Mouse (Mus musculus) gastrocnemius, postnatal 14 days (tissue): ENCODE results near the gene Eef2k. TPM values are rescaled to one million over a fixed set of nuclear protein-coding genes. Genes with fewer than 3 reads are reported as not detected.
"Not testable (repeated sequence)": the region's sequence is repeated elsewhere in the genome, so short reads cannot be mapped to it uniquely, and the experiment has no call there.

Experiments
- DNase-seq: peaks from one replicate; pipeline ENCODE4 v3.0.0; 2021; ENCODE audit warnings: mixed read lengths
- intact Hi-C: fragments of 180-260 bp; cut with DNase I; formaldehyde crosslinking; loops from one replicate; pipeline ENCODE4 v1.15.1; 2025; ENCODE audit warnings: low total_unique reads
- total RNA-seq, 2 experiments: library from RNA; stranded (reverse); gene quantifications; 2 replicates each; pipeline ENCODE4 v1.2.3; 2021

The Eef2k gene
- total RNA-seq, 2 experiments from 2014 or later, result 50.3 to 61.8 TPM

DNA sequence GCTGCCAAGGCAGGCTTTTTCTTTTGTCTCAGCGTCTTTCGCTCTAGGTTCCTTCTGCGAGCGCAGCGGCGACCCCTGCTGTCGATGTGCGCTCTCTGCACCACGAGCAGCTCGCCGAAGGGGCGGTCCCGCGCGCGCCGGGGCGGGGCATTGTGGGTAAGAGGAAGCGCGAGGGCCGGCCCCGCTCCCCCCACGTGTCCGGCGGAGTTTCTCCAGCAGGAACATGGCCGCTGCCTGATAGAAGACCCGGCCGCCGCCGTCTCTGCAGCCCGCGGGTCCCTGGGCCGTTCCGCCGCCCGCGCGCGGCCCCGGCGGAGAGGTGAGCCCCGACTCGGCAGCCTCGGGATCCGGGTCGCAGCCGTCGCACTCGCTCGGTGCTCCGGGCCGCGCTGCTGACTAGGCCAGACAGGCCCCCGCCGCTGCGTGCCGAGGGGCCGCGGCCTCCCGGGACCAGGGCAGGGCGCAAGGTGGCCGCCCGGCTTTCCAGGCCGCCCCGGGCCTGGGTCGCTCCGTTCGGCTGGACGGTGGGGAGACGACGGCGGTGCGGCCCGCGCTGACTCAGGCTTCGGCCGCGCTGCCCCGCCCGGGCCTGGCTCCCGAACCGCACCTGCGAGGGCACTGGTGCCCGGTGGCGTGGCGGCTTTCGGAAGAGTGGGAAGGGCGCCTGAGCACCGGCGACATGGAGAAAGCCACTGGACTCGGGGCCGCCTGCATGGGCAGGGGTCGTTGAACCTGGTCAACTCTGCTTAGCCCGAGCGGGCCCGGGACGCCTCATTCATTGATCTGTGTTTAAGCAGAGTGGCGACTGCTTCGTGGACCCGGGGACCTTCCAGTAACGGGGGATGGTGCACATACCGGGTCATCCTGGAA lies 75.2 kb downstream of the Eef2k start, which contains the start of gene Polr3e:
Gene Polr3e (plus strand): TSS at position 153 of the 870 bp plus-strand sequence.
- peak; percentile 99 for DNase-seq
- intact Hi-C loops, result loop anchor here (5.0 kb wide), 1 partner anchor 81 kb away; no protein-coding TSS in a partner anchor

DNA sequence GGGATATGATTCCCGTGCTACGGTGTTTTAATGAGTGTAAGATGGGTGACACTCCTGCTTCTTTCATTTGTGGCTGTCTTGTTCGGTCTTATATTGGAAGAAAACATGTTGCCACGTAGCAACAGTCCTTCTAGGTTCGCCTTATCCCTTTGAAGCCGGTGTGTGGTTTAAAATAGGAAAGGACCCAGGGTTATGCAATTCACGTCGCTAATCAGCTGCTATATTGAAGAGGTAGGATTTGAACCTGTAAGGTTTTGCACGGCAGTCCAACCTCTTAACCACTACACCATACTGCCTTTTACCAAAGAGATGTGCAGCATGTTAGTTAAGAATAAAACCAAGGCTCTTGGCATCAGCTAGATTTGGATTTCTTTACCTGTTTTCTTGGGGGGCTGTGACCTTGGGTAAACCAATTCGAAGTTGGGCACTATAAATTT lies 75.9 kb downstream of the Eef2k start:
- intact Hi-C loops, result loop anchor here (5.0 kb wide), 1 partner anchor 81 kb away; no protein-coding TSS in a partner anchor
- no peak for DNase-seq

DNA sequence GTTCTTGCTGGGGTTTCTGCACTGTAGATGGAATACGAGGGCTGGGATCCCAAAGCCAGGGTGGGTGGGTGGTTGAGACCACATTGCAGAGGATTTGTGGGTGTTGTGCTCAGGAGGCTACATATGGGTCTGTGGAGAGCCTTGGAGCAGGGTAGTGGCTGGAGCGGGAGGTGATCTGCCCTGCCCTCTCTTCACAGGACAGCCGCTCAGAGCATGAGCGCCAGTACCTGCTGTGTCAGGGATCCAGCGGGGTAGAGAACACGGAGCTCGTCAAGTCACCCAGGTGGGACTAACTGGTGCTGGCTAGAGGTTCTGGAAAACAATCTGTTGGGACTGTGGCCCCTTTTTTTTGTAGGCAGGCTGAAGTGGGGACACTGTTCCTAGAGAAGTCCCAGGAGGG lies 90.5 kb downstream of the Eef2k start:
- intact Hi-C loops, result no loop called here
- DNase-seq, result no peak

DNA sequence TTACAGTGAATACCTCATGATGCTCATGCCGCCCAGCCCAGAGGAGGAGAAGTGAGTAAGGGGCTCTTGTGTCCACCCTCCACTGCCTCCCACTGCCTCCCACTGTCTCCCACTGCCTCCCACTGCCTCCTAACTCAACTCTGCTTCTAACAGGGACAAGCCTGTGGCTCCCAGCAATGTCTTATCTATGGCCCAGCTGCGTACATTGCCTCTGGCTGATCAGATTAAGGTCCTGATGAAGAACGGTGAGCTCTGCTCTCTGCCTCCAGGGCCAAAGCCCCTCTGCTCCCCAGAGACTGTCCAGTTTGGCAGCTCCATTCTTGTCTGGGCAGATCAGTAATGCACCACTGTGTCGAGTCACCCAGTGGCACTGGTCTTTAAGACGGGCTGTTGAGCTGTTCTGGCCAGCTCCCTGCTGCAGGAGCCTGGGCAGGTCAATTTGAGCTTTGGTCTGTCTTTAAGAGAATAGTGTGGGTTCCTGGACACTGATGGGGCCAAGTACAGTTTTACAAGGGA lies 91.1 kb downstream of the Eef2k start:
- intact Hi-C loops, result loop anchor here (2.0 kb wide), 1 partner anchor 187 kb away; no protein-coding TSS in a partner anchor
- DNase-seq, result no peak

DNA sequence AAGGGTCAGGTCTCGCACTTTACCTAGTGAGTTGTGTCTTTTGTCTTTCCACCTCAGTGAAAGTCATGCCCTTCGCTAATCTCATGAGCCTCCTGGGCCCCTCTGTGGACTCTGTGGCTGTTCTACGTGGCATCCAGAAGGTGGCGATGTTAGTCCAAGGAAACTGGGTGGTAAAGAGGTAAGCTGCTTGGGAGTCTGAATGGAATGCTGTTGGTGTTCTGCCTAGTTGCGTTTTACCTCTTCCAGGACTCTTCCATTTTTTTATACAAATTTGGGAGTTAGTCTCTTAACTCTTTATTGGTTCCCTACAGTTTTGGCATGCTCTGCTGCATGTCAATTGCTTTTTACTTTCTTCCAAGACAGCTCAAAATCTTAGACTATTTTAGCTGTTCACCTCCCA lies 92.1 kb downstream of the Eef2k start:
- intact Hi-C loops, result loop anchor here (2.0 to 5.0 kb wide), 2 partner anchors 128 to 186 kb away; no protein-coding TSS in a partner anchor
- DNase-seq, result peak; percentile 26

DNA sequence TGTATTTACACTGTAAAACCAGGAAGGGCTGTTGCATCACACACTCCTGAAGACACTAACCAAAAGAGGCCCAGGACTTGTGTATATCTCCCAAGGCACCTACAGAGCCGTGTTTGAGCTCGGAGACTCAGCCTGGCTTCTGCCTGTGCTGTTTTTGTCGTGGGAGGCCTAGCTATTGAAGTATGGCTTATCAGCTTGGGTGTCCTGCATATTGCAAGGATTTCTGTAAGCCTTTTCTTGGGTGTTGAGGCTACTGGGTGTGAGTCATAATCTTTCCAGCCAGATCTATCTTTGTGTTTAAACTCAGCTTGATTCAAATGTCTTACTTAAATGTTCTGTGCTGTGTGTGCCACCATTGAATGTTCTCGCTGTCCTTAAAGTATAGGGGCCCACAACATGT lies 93.9 kb downstream of the Eef2k start:
- intact Hi-C loops, result loop anchor here (5.0 kb wide), 1 partner anchor 126 kb away; no protein-coding TSS in a partner anchor
- no peak for DNase-seq

DNA sequence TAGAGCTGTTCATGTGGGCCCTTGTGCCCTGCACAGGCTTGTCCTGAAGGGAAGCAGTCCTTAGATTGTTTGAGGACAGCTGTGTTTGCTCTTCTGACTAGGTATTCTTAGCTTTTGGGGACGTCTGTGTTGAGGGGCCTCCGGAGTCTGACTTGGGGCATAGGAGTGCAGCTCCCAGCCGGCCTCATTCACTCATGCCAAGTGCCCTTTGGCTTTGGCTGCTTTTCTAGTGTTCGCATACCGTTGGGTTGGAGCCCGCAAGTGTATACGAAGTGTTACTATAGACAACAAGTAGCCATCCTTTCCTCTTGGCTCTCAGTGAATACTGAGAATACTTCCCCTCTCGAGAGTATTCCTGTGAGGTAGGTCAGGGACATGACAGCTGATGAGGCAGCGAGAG lies 95.6 kb downstream of the Eef2k start:
- DNase-seq, result no peak
- intact Hi-C loops, result loop anchor here (5.0 kb wide), 1 partner anchor 124 kb away; no protein-coding TSS in a partner anchor

DNA sequence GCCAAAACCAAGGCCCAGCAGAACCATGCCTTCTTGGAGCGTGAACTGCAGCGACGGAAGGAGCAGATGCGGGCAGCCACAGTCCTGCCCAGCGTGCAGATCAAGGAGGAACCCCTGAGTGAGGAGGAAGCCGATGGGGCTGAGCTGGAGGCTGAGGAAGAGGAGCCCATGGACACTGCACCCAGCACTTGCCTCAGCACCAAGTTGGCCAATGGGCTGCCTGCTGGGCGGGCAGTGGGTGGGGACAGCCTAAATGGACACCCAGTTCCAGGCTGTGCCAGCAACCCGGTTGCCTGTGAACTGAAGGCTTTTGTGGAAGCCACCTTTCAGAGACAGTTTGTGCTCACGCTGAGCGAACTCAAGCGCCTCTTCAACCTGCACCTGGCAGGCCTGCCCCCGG lies 97.7 kb downstream of the Eef2k start:
- no peak for DNase-seq
- intact Hi-C loops, result no loop called here

DNA sequence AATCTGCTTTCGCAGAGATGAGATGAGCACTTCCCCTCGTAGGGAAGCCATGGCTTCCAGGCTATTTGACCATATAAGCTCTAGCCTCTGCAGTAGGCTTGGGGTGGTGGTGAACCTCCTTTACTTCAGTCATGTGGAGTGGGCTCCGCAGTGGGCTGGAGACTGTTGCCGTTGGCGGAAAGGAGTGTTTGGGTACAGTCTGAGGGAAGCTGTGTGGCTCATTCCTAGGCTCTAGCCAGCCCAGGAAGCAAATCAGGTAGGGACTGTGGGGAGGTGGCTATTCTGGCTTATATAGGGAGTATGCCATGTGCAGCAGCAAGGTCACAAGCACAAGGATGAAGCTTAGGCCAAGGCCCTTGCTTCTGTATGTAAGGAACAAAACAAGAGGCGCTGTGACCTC lies 98.6 kb downstream of the Eef2k start:
- DNase-seq, result no peak
- intact Hi-C loops, result no loop called here

DNA sequence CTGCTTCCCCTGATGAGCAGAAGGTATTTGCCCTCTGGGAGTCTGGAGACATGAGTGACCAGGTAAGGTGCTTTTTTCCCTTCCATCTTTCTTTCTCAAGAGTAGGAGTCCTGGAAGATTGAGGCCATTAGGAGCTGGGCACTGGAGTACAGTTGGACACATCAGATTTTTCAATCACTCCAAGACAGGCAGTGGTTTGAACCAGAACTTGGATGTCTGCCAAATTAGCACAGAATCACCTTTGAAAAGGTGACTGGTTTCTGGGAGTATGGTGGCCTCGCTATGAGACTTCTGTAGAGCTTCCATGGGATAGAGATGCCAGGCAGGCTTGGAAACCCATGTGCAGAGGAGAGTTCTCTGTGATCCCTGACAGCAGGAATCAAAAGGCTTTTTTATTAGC lies 99.9 kb downstream of the Eef2k start:
- DNase-seq, result no peak
- intact Hi-C loops, result no loop called here

DNA sequence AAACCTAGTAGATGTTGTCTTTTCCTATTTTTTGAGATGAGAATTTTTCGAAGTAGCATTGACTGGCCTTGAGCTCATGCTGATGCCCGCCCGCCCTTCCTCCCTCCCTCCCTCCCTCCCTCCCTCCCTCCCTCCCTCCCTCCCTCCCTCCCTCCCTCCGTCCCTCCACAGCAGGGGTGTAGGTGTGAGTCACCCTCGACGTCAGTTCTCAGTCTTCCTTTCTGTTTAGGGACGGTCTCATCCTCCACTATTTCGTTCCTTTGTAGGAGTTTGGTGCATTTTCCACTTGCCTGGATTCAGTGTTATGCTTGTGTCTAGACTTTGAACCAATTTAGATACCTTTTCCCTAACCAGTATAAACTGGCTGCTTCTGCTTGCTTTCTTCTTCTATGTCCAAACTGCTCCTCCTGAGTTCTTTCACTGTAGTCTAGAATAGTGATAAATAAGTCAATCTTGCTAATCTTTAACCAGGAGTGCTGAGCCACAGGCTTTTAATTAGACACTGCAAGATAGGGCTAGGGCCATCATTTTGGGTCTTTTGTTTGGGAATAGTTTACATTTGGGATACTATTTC lies 101.4 kb downstream of the Eef2k start:
- intact Hi-C loops, result no loop called here
- no peak for DNase-seq

DNA sequence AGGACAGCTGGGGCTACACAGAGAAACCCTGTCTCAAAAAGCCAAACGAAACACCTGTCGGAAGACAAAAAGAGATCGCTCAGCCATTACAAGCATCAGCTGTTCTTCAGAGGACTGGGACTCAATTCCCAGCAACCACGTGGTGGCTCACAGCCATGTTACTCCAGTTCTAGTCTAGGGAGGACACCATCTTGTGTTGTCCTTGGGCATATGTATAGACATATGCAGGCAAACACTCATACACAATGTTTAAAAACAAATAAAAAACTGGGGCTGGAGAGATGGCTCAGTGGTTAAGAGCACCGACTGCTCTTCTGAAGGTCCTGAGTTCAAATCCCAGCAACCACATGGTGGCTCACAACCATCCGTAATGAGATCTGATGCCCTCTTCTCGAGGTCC lies 111.0 kb downstream of the Eef2k start:
- DNase-seq, intact Hi-C loops: not testable (repeated sequence)

Other genes starting within 250 kb of the Eef2k start
- gene Uqcrc2, start 207.7 kb upstream of the Eef2k start, total RNA-seq, result 100 to 1,000 TPM; 471 to 589 TPM
- gene Pdzd9, start 172.5 kb upstream of the Eef2k start, total RNA-seq, result under 1 TPM in 1 of 2 experiments, not detected in 1; 0.13 TPM
- 10 to 100 TPM; 16.1 to 20.9 TPM for gene Mosmo, start 165.2 kb upstream of the Eef2k start, total RNA-seq
- under 1 TPM; 0.41 to 0.80 TPM for gene Vwa3a, start 103.5 kb upstream of the Eef2k start, total RNA-seq
- gene Gm5737, start 30.5 kb upstream of the Eef2k start, total RNA-seq, result under 1 TPM; 0.49 to 0.60 TPM
- 10 to 100 TPM; 12.3 TPM for gene Polr3e, start 74.9 kb downstream of the Eef2k start, total RNA-seq
- 1 to 10 TPM; 4.1 to 6.2 TPM for gene Cdr2, start 139.5 kb downstream of the Eef2k start, total RNA-seq
- gene Mfsd13b, start 139.7 kb downstream of the Eef2k start, total RNA-seq, result not detected
- 10 to 100 TPM; 22.2 to 27.2 TPM for gene Mettl9, start 191.6 kb downstream of the Eef2k start, total RNA-seq
- gene Igsf6, start 231.7 kb downstream of the Eef2k start, total RNA-seq, result 1 to 10 TPM in 1 of 2 experiments, under 1 TPM in 1; 0.74 to 1.1 TPM
- gene Otoa, start 238.8 kb downstream of the Eef2k start, total RNA-seq, result under 1 TPM; 0.40 to 0.62 TPM